Mouse (Mus musculus) limb, embryonic 13.5 days (tissue): ENCODE results near the gene Swi5. TPM values are rescaled to one million over a fixed set of nuclear protein-coding genes. Genes with fewer than 3 reads are reported as not detected.

Experiments used
- ATAC-seq: fragments of 200-750 bp; cut with Nextera tagmentation; 2 replicates; pipeline ENCODE4 v1.8.0; 2017; ENCODE audit warnings: low read depth, moderate number of reproducible peaks, moderate TSS enrichment; ENCODE audit not compliant: low FRiP score
- H3K27ac ChIP-seq: fragments of 300-500 bp; sonication (generic); 2 replicates; pipeline ENCODE4 v1.5.1; 2015; ENCODE audit warnings: inconsistent platforms, mild to moderate bottlenecking, moderate library complexity
- H3K27me3 ChIP-seq: fragments of 300-500 bp; sonication (generic); 2 replicates; pipeline ENCODE4 v1.6.1; 2015; ENCODE audit warnings: mild to moderate bottlenecking, inconsistent platforms
- H3K36me3 ChIP-seq: fragments of 300-500 bp; sonication (generic); 2 replicates; pipeline ENCODE4 v1.6.1; 2015; ENCODE audit warnings: inconsistent platforms, mild to moderate bottlenecking, moderate library complexity
- H3K4me1 ChIP-seq: fragments of 300-500 bp; sonication (generic); 2 replicates; pipeline ENCODE4 v1.6.1; 2015; ENCODE audit warnings: inconsistent platforms
- H3K4me2 ChIP-seq: fragments of 300-500 bp; sonication (generic); replicated peaks from 2 replicates; pipeline ENCODE4 v1.6.1; 2015; ENCODE audit warnings: inconsistent platforms, mild to moderate bottlenecking, moderate library complexity
- H3K4me3 ChIP-seq: fragments of 300-500 bp; sonication (generic); 2 replicates; pipeline ENCODE4 v1.5.1; 2015; ENCODE audit warnings: moderate library complexity, mild to moderate bottlenecking, inconsistent platforms
- H3K9ac ChIP-seq: fragments of 300-500 bp; sonication (generic); 2 replicates; pipeline ENCODE4 v1.6.1; 2015; ENCODE audit warnings: mild to moderate bottlenecking, inconsistent platforms
- H3K9me3 ChIP-seq: fragments of 300-500 bp; sonication (generic); 2 replicates; pipeline ENCODE4 v1.6.1; 2016; ENCODE audit warnings: inconsistent platforms
- WGBS: fragments of 180-500 bp; shearing (Covaris S2); methylation state at CpG from one replicate; pipeline ENCODE4 v1.1.7; 2015; 5-methylcytosine and 5-hydroxymethylcytosine counted together
- polyA plus RNA-seq: library from polyadenylated mRNA; unstranded; fragments of >200 nt; fragmentation: Nextera tagmentation; extraction: Ambion mirVana; gene quantifications from 2 replicates; pipeline ENCODE4 v1.2.1, GENCODE M21; 2015

Gene Swi5
- polyA plus RNA-seq, 1 experiment from 2014 or later = 451 TPM

DNA sequence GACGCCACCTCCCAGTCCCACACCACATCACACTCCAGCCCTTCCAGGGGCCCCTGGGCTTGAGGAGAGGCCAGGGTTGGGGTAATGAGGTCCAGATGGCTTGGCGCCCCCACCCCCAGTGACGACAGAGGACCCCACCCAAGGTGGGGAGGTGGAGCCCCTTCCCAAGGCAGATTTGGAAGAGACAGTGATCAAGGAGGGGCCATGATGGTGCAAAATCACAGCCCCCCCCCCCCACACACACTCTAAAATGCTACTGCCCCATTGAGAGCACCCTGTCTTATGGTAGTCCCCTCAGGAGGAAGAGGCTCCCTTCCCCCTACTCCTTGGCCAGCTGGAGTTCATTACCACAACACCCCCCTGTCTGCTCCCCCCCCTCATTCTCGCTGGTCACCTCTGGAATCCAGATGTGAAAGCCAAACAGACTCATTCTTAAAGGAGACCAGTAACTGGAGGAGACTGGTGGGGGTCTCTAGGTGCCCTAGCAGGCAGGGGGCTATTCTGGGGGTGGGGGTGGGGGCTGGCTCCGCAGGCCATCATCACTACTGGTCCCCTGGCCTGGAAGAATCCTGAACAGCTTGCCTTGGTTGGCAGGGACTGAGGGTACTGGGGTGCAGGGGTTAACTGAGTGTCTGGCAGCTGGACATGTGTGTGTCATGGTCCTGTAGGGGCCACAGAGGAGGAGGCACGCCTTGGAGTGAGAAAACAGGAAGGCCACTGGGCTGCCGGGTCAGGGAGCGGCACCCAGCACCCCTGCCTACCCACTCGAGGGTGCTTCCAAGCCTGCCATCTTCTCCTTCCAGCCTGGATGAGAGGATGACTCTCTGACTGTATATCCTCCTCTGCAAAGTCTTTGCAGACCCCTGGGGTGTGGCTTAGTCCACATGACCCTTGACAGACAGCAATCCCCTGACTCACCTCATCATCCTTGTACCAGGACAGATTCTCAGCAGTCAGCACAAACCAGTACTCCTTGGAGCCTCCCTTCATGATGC, 32.0 kb upstream of the Swi5 start:
- H3K4me1 ChIP-seq = peaks cover 60% of the 10 kb centered on the region
- H3K4me3 ChIP-seq = peak overlapping the region; percentile 69
- peaks cover 28% of the 10 kb centered on the region for H3K36me3 ChIP-seq
- WGBS = 8% methylated on average over 9 of the region's 9 CpGs
- no peaks in the 10 kb centered on the region for H3K9me3 ChIP-seq
- H3K27ac ChIP-seq = peak overlapping the region; percentile 100
- peak overlapping the region; percentile 51; the same call in 1 of the 2 replicates for H3K9ac ChIP-seq
- peak; percentile 41 for ATAC-seq
- no peaks in the 10 kb centered on the region for H3K27me3 ChIP-seq
- H3K4me2 ChIP-seq = peak overlapping the region; percentile 88

DNA sequence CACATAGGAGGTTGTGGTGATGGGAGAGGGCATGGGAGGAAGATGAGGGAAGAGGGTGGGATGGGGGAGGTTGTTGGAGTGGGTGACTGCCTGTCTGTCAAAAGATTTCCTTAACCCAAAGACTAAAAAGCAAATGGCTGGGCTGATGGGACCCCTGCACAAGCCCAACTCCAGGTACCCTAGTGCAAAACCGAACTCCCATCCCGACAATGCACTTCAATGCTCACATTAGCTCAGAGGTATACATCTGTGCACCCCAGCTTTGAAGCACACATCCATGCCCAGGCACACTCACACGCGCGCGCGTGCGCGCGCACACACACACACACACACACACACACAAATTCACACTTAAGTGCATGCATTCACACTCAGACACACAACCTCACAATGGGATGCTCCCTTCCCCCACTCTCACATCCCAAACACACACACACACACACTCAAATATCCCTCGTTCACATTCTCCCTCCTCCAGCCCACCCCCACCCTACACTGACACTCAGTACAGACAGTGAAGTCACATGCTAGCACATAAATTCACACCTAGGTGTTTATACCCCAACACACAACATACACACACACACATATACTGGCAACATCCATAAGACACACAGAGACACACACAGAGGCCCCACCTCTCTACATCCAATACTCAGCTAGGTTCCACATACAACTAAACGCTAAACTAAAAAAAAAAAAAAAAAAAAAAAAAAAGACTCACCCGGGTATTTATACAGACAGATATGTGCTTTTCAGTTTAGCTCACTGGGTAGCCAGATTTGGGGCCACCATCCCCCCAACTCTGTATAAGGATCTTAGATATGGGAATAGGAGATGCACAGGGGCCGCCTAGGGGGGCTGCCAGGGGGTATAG, 31.1 kb upstream of the Swi5 start:
- Histone ChIP-seq H3K36me3 (peaks cover 27% of the 10 kb centered on the region), H3K27ac (peak overlapping the region; percentile 100), H3K9ac (peak overlapping the region; percentile 91), H3K27me3 (no peaks in the 10 kb centered on the region), H3K4me2 (peak overlapping the region; percentile 88), H3K9me3 (no peaks in the 10 kb centered on the region), H3K4me3 (peak overlapping the region; percentile 69), H3K4me1 (peaks cover 63% of the 10 kb centered on the region)
- 37% methylated on average over 14 of the region's 14 CpGs for WGBS
- ATAC-seq = no peak

DNA sequence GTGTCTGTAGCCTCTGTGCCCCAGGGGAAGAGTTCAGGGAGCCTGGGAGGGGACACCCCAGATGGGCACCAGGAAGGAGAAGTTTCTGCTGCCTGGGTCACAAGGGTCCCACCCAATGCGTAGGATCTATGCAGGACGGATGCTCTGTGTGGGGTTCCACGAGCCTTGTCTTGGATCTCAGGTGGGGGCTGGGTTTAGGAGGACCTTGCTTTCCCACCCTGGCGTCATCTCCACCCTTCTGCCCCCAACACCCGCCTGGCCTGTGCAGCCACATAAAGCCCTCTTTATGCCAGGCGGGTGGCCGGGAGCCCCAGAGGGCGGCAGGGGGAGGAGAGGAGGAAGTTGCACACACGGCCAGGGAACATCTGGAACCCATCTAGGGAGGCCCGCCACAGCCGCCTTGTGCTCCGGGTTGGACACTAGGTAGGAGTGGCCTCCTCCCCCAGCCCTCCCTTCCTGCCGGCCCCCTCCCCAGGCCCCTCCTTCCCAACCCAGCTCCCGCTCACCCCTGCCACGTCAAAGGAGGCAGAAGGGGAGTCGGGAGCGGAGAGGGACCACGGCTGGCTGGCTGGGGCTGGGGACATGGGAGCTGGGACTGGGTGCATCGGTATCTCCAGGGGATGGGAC, 30.0 kb upstream of the Swi5 start:
- Histone ChIP-seq H3K4me2 (peak overlapping the region; percentile 88), H3K4me3 (peak overlapping the region; percentile 69), H3K27ac (peak overlapping the region; percentile 100), H3K36me3 (peaks cover 28% of the 10 kb centered on the region), H3K9ac (peak overlapping the region; percentile 91), H3K27me3 (no peaks in the 10 kb centered on the region), H3K9me3 (no peaks in the 10 kb centered on the region), H3K4me1 (peaks cover 63% of the 10 kb centered on the region)
- WGBS = 1% methylated on average over 17 of the region's 19 CpGs
- peak; percentile 82 for ATAC-seq

DNA sequence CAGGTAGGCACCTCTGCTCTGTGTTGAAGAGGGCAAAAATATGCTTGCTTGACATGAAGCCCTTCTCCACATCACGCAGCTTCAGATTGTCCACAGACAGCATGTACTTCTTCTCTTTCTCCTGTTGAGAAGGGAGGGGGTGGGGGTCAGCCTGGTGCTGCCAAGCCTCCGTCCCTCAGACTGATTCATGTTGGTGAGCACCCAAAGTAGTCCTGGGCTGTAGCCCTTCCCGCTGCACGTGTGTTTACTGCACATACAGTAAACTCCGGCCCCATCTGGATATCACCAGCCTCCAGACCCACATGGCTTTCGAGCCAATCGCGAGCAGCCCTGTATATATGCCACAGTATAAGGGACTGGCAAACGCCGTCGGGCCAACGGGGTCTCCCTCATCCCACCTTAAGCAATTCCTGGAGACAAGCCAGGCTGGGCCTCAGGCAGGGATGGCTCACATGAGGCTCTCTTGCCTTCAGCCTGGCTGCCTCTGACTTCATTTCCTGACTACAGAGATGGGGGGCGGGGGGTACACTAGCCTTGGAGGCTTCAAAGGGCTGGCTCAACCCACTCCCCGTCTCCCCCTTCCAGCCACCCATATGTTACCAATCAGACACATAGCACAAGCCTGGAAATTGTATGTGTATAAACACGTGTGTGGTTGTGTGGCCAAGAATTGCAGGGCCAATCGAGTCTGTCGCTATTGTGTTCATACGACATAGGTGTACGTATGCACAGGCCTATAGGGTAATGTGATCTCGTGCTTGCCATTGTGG, 29.2 kb upstream of the Swi5 start:
- Histone ChIP-seq H3K27me3 (no peaks in the 10 kb centered on the region), H3K9ac (peak overlapping the region; percentile 57), H3K4me2 (peak overlapping the region; percentile 88), H3K27ac (peak overlapping the region; percentile 100), H3K4me3 (peak overlapping the region; percentile 69), H3K4me1 (peaks cover 68% of the 10 kb centered on the region), H3K36me3 (peaks cover 22% of the 10 kb centered on the region), H3K9me3 (no peaks in the 10 kb centered on the region)
- WGBS = 14% methylated on average over 20 of the region's 20 CpGs
- peak; percentile 65 for ATAC-seq

DNA sequence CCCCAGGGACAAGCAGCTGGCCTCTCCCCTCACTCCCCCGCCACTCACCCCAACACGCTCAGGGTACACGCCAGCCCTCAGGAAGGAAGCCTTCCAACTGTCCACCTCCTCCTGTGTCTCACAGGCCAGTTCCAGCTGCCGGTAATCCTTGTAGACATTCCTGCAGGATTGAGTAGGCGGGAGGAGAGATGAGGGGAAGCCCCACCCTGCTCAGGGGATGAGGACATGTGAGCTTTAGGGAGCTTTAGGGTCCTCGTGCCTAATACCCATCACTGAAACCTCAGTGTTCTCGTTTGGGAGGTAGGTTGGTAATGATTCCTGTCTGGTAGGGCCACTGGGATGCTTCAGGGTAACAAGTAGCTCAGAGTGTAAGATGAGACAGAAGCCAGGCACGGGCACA, 27.9 kb upstream of the Swi5 start:
- no peaks in the 10 kb centered on the region for H3K27me3 ChIP-seq
- H3K4me1 ChIP-seq = peaks cover 72% of the 10 kb centered on the region
- H3K4me3 ChIP-seq = 0 out of 2 replicates have a peak overlapping the region, but pooled peaks have one; percentile 5
- WGBS = 7% methylated on average over 8 of the region's 8 CpGs
- H3K9ac ChIP-seq = peak overlapping the region; percentile 57
- H3K9me3 ChIP-seq = no peaks in the 10 kb centered on the region
- ATAC-seq = no peak
- H3K36me3 ChIP-seq = peaks cover 24% of the 10 kb centered on the region
- peak overlapping the region; percentile 100 for H3K27ac ChIP-seq
- peak overlapping the region; percentile 88 for H3K4me2 ChIP-seq

DNA sequence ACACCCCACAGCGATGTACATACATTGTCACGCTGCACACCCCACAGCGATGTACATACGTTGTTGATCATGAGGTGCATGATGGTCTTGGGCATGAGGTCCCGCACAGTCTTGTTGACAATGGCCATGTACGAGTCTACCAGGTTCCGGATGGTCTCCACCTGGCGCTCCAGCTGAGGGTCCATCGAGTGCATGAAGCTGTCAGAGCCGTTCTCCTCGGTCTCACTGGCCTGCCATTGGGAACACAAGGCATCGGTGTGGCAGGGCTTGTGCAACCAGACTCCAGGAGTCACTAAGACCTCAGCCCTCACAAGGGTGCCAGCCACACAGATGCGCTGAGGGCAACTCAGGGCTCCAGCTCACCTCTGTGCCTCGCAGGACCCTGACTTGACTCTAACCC, 27.0 kb upstream of the Swi5 start:
- Histone ChIP-seq H3K4me2 (peak overlapping the region; percentile 88), H3K4me3 (no peak overlapping the region)

DNA sequence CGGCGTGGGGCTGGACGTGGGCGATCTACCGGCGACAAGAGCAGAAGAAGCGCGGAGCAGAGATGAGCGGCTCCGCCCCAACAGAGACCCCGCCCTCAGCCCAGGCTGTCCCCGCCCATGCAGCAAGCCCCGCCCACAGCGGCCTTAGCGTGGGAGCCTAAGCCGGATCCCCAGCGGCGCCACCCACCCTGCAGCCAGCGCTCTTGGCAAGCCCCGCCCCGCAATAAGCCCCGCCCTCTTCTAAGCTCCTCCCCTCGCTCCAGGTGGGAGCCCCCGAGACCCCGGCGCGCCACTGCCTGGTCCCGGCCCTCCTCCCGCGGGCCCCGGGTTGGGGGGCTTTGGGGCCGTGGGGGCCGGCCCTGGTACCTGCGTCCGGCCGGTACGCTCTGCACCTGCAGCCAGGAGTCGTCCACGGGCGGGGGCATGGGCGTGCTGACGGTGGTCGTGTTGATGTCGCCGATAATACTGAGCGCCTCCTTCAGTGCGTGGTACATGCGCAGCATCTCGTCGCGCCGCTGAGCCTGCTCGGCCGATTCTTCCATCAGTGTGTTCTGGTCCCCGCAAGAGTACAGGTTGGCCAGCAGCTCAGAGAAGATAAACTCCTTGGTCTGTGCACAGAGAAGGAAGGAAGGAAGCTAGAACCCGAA, 24.6 kb upstream of the Swi5 start:
- H3K27ac ChIP-seq = peak overlapping the region; percentile 89
- H3K4me3 ChIP-seq = peak overlapping the region; percentile 87
- peaks cover 55% of the 10 kb centered on the region for H3K36me3 ChIP-seq
- peaks cover 78% of the 10 kb centered on the region for H3K4me1 ChIP-seq
- peak overlapping the region; percentile 100 for H3K4me2 ChIP-seq
- ATAC-seq = peak; percentile 60; the same call in 1 of the 2 replicates
- peak overlapping the region; percentile 93 for H3K9ac ChIP-seq
- no peaks in the 10 kb centered on the region for H3K27me3 ChIP-seq
- WGBS = 2% methylated on average over 53 of the region's 56 CpGs
- no peaks in the 10 kb centered on the region for H3K9me3 ChIP-seq

More for the DNA sequence above, 27.0 kb upstream of the Swi5 start:
- Histone ChIP-seq H3K27ac (peak overlapping the region; percentile 100), H3K4me1 (peaks cover 72% of the 10 kb centered on the region), H3K36me3 (peaks cover 33% of the 10 kb centered on the region), H3K9ac (peak overlapping the region; percentile 57; the same call in 1 of the 2 replicates), H3K27me3 (no peaks in the 10 kb centered on the region), H3K9me3 (no peaks in the 10 kb centered on the region)
- ATAC-seq = no peak
- WGBS = 91% methylated on average over 14 of the region's 14 CpGs

DNA sequence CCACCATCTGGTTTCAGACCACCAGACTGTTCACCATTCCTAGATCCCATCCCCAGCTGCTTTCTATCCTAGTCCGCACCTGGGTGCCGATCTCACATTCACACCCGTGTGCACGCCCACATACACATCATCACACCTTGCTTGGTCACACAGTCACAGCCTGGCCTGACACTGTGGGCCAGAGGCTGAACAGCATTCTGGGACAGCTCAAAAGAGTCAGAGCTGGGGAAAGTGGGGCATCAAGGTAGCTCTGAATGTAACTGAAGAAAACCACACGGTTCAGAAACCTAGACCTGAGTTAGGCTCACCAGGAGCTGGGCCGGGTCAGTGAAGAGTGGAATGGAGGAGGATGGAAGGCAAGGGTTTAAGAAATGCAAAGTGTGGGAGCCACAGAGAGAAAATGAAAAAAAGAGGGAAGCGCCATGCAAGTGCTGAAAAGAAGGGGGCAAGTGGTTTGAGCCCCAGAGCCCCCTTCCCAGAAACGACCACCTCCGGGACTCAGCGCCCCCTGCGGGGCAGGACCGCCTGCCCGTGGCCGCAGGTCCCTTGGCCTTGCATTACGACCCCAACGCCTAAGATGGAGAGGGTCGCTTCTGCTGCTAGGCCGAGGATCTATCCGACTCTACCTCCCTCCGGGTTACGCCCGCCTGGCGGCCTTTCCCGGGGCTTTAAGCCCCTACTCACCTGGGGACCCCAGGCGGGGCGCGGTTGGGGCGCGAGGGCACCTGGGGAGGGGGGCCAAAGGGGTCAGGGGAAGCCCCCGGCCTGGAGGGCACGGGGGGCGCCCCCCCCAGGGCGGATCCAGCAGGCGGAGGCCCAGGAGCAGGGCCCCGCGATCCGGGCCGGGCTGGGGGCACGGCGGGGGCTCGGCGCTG, 23.8 kb upstream of the Swi5 start:
- H3K4me3 ChIP-seq = peak overlapping the region; percentile 87
- peaks cover 70% of the 10 kb centered on the region for H3K4me1 ChIP-seq
- no peaks in the 10 kb centered on the region for H3K9me3 ChIP-seq
- H3K27ac ChIP-seq = peak overlapping the region; percentile 89
- ATAC-seq = no peak
- H3K36me3 ChIP-seq = peaks cover 62% of the 10 kb centered on the region
- H3K9ac ChIP-seq = peak overlapping the region; percentile 93
- H3K4me2 ChIP-seq = peak overlapping the region; percentile 100
- H3K27me3 ChIP-seq = no peaks in the 10 kb centered on the region
- 4% methylated on average over 41 of the region's 42 CpGs for WGBS

DNA sequence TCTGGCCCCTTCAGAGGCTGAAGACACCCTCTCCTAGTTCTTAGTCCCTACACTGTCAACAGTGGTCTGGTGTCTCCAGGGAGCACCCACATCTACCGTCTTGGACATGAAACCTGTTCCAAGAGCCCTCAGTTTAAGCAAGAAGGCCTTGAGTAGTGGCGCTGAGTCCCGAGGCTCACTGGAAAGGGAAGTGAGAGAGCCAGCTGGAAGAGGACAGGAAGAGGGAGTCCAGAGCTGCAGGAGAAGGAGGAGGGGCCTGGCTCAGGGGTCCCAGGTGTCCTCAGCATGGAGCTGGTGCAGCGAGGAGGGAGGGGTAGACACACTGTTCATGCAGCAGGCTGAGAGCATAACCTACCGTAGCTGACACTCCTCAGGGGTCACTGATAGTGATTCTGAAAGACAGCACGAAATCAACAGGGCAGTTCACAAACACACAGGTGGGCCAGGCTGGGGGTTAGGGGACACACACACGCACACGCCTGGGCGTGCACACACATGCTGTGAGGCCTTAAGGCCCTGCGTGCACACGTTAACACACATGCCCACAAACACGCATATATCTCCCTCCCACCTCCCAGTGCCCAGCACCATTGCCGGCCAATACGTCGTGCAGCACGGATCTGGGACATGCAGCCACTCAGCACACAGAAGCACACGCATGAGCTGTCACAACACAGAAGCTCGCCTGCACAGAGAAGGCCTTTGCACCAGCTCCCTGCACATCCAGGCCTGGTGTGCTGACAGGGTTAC, 22.4 kb upstream of the Swi5 start:
- Histone ChIP-seq H3K4me2 (peak overlapping the region; percentile 100), H3K36me3 (peaks cover 76% of the 10 kb centered on the region), H3K9ac (peak overlapping the region; percentile 93), H3K9me3 (no peaks in the 10 kb centered on the region), H3K27ac (0 out of 2 replicates have a peak overlapping the region, but pooled peaks have one; percentile 89), H3K4me1 (peaks cover 56% of the 10 kb centered on the region), H3K27me3 (no peaks in the 10 kb centered on the region), H3K4me3 (peak overlapping the region; percentile 87)
- ATAC-seq = no peak
- WGBS = 77% methylated on average over 18 of the region's 18 CpGs
